Mouse (Mus musculus): ENCODE results near the gene Ephb2. TPM values are rescaled to one million over a fixed set of nuclear protein-coding genes. Genes with fewer than 3 reads are reported as not detected.

Gene Ephb2
- polyA plus RNA-seq, 2 experiments = 0.17 to 0.41 TPM

DNA sequence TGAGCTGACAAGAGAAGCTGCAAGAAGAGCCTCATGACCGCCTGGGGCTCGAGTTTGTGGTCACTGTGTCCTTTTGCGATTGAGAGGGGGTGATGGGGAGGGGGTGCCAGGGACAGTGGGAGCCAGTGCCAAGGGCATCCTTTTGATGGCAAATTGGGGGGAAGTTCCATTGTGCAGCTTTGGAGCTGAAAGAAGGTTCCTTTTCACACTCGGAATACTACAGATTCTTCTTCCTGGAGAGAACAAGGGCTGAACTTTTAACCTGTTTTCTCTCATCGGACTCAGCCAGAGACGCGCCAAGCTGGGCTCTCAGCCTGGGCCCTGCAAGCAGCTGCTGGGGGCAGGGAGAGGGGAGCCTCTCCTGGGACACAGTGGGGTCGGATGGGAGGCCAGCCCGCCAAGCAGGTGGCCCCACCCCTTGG lies 59.3 kb downstream of the Ephb2 start:
- no peak for ATAC-seq (ENCODE audit: insufficient read depth)
- Histone ChIP-seq H3K4me3 (ENCODE audit: insufficient read depth in 1 of 2, low read depth in 2 of 2, low read length in 2 of 2) (no peak overlapping the region), H3K9ac (replicated peaks) (no peak overlapping the region), H3K4me2 (ENCODE audit: low read depth) (no peak overlapping the region), H3K4me1 (replicated peaks; ENCODE audit: control insufficient read depth in 2 of 2, insufficient read depth in 2 of 2, low read length in 1 of 2) (no peaks in the 10 kb centered on the region), H3K27ac (no peak overlapping the region), H3K27me3 (ENCODE audit: control insufficient read depth, insufficient read depth, low read length) (no peaks in the 10 kb centered on the region), H3K9me3 (ENCODE audit: control insufficient read depth, low read length) (no peaks in the 10 kb centered on the region), H3K36me3 (replicated peaks; ENCODE audit: control insufficient read depth, insufficient read depth, low read depth) (no peaks in the 10 kb centered on the region)
- no peak for TF ChIP-seq EP300 (IDR thresholded peaks at IDR 0.05; ENCODE audit: low read depth)
- TF ChIP-seq CTCF (IDR thresholded peaks at IDR 0.05; ENCODE audit: low read depth) = no peak
- WGBS (ENCODE audit: insufficient replicate concordance) = 33% methylated on average over 9 of the region's 9 CpGs
- DNase-seq (ENCODE audit: low read depth in 3 of 3, low spot score in 3 of 3) = no peak

GRCm38 (mm10) chr4:136775903-136776302 lies 59.9 kb downstream of the Ephb2 start:
- no peak for DNase-seq (ENCODE audit: low read depth in 3 of 3, low spot score in 3 of 3)
- Histone ChIP-seq H3K27ac (no peak overlapping the region), H3K36me3 (replicated peaks; ENCODE audit: control insufficient read depth, insufficient read depth, low read depth) (no peaks in the 10 kb centered on the region), H3K4me2 (ENCODE audit: low read depth) (no peak overlapping the region), H3K27me3 (ENCODE audit: control insufficient read depth, insufficient read depth, low read length) (no peaks in the 10 kb centered on the region), H3K9me3 (ENCODE audit: control insufficient read depth, low read length) (no peaks in the 10 kb centered on the region), H3K4me1 (replicated peaks; ENCODE audit: control insufficient read depth in 2 of 2, insufficient read depth in 2 of 2, low read length in 1 of 2) (no peaks in the 10 kb centered on the region), H3K4me3 (ENCODE audit: insufficient read depth in 1 of 2, low read depth in 2 of 2, low read length in 2 of 2) (no peak overlapping the region), H3K9ac (replicated peaks) (no peak overlapping the region)
- no peak for TF ChIP-seq CTCF (IDR thresholded peaks at IDR 0.05; ENCODE audit: low read depth)
- no peak for TF ChIP-seq EP300 (IDR thresholded peaks at IDR 0.05; ENCODE audit: low read depth)
- WGBS (ENCODE audit: insufficient replicate concordance) = 53% methylated on average over 2 of the region's 2 CpGs
- no peak for ATAC-seq (ENCODE audit: insufficient read depth)

- no peak overlapping the region for H3K27ac ChIP-seq
- ATAC-seq (ENCODE audit: insufficient read depth) (no peak), DNase-seq (ENCODE audit: low read depth in 3 of 3, low spot score in 3 of 3) (no peak)
- H3K27me3 ChIP-seq (ENCODE audit: control insufficient read depth, insufficient read depth, low read length) = no peaks in the 10 kb centered on the region
- WGBS (ENCODE audit: insufficient replicate concordance) = 53% methylated on average over 3 of the region's 3 CpGs
- no peak for TF ChIP-seq CTCF (IDR thresholded peaks at IDR 0.05; ENCODE audit: low read depth)
- TF ChIP-seq EP300 (IDR thresholded peaks at IDR 0.05; ENCODE audit: low read depth) = no peak
- no peaks in the 10 kb centered on the region for H3K9me3 ChIP-seq (ENCODE audit: control insufficient read depth, low read length)
- no peaks in the 10 kb centered on the region for H3K4me1 ChIP-seq (replicated peaks; ENCODE audit: control insufficient read depth in 2 of 2, insufficient read depth in 2 of 2, low read length in 1 of 2)
- no peaks in the 10 kb centered on the region for H3K36me3 ChIP-seq (replicated peaks; ENCODE audit: control insufficient read depth, insufficient read depth, low read depth)
- no peak overlapping the region for H3K4me2 ChIP-seq (ENCODE audit: low read depth)
- no peak overlapping the region for H3K4me3 ChIP-seq (ENCODE audit: insufficient read depth in 1 of 2, low read depth in 2 of 2, low read length in 2 of 2)
- no peak overlapping the region for H3K9ac ChIP-seq (replicated peaks)
Observed at GRCm38 (mm10) chr4:136774201-136774600, 61.6 kb downstream of the Ephb2 start.

DNA sequence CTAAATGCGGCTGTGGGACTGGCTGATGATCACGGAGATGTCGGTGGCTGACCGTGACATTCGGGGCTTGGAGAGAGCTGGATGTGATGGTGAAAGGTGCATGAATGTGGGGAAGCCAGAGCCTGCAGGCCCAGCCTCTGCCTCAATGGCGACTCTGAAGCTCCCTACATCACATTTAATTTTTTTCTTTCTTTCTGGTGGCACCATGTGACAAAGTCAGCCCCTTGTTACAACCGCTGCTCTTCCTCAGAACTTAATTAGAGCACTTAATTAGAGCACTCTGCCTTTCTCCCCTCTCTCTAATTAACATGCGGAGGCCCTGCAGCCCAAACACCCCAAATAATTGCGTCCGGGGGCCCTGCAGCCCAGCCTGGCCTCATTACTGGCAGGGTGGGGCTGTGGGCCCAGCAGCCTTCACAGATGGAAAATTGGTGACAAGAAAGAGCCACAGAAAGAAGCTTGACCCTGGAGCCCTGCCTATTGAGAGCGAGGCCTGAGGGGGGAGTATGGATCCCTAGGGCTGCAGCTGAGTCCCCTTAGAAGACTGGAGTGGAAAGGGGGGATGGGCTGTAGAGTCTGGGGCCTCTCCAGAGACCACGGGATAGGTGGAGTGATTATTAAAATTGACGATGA lies 62.7 kb downstream of the Ephb2 start:
- H3K4me1 ChIP-seq (replicated peaks; ENCODE audit: control insufficient read depth in 2 of 2, insufficient read depth in 2 of 2, low read length in 1 of 2) = no peaks in the 10 kb centered on the region
- no peaks in the 10 kb centered on the region for H3K36me3 ChIP-seq (replicated peaks; ENCODE audit: control insufficient read depth, insufficient read depth, low read depth)
- H3K9ac ChIP-seq (replicated peaks) = no peak overlapping the region
- TF ChIP-seq EP300 (IDR thresholded peaks at IDR 0.05; ENCODE audit: low read depth) (no peak), CTCF (IDR thresholded peaks at IDR 0.05; ENCODE audit: low read depth) (no peak)
- ATAC-seq (ENCODE audit: insufficient read depth) (no peak), DNase-seq (ENCODE audit: low read depth in 3 of 3, low spot score in 3 of 3) (no peak)
- H3K4me2 ChIP-seq (ENCODE audit: low read depth) = no peak overlapping the region
- H3K4me3 ChIP-seq (ENCODE audit: insufficient read depth in 1 of 2, low read depth in 2 of 2, low read length in 2 of 2) = no peak overlapping the region
- whole genome bisulfite sequencing (ENCODE audit: insufficient replicate concordance) = 65% methylated on average over 13 of the region's 13 CpGs
- no peaks in the 10 kb centered on the region for H3K27me3 ChIP-seq (ENCODE audit: control insufficient read depth, insufficient read depth, low read length)
- no peak overlapping the region for H3K27ac ChIP-seq
- no peaks in the 10 kb centered on the region for H3K9me3 ChIP-seq (ENCODE audit: control insufficient read depth, low read length)

DNA sequence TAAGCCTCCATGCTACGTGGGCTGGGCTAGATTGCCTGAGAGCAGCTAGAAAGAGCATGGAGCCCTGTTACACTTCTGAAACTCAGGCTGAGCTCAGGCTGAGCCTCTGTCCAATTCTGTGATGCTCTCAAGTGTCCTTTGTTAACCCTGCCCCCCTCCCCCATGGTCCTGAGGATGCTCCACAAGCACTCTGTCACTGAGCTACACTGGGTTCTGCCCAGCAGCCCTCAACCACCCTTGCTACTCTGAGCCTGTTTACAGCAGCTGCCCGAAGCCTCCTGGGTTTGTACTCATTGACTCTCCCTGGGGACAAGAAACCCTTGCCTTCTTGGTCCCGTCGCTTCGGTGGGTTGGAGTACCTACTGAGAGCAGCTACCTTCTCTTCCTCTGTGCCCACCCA lies 63.5 kb downstream of the Ephb2 start:
- no peak overlapping the region for H3K4me3 ChIP-seq (ENCODE audit: insufficient read depth in 1 of 2, low read depth in 2 of 2, low read length in 2 of 2)
- DNase-seq (ENCODE audit: low read depth in 3 of 3, low spot score in 3 of 3) = no peak
- ATAC-seq (ENCODE audit: insufficient read depth) = no peak
- no peak overlapping the region for H3K27ac ChIP-seq
- WGBS (ENCODE audit: insufficient replicate concordance) = 64% methylated on average over 5 of the region's 5 CpGs
- no peaks in the 10 kb centered on the region for H3K27me3 ChIP-seq (ENCODE audit: control insufficient read depth, insufficient read depth, low read length)
- H3K9ac ChIP-seq (replicated peaks) = no peak overlapping the region
- no peak overlapping the region for H3K4me2 ChIP-seq (ENCODE audit: low read depth)
- no peaks in the 10 kb centered on the region for H3K9me3 ChIP-seq (ENCODE audit: control insufficient read depth, low read length)
- no peaks in the 10 kb centered on the region for H3K36me3 ChIP-seq (replicated peaks; ENCODE audit: control insufficient read depth, insufficient read depth, low read depth)
- TF ChIP-seq CTCF (IDR thresholded peaks at IDR 0.05; ENCODE audit: low read depth) (no peak), EP300 (IDR thresholded peaks at IDR 0.05; ENCODE audit: low read depth) (no peak)
- no peaks in the 10 kb centered on the region for H3K4me1 ChIP-seq (replicated peaks; ENCODE audit: control insufficient read depth in 2 of 2, insufficient read depth in 2 of 2, low read length in 1 of 2)
